Mouse (Mus musculus): ENCODE data around the gene Olfr635. TPM values are rescaled to one million over a fixed set of nuclear protein-coding genes. Genes with fewer than 3 reads are reported as not detected.
"Not testable (repeated sequence)": the region's sequence is repeated elsewhere in the genome, so short reads cannot be mapped to it uniquely, and the experiment has no call there.

Olfr635 gene
- polyA plus RNA-seq (2015; fragmentation: Nextera tagmentation; extraction: Ambion mirVana): 0.01 TPM in 1 of 2 replicates, not detected in the other

GRCm38 (mm10) chr7:103970852-103971251 is at the start of gene Olfr635:
TSS of gene Olfr635 (plus strand) at chr7:103971152.
- Histone ChIP-seq H3K36me3 (no peaks in the 10 kb centered on the region), H3K4me3 (replicated peaks) (no peak within 1 kb of the TSS), H3K4me1 (replicated peaks) (no peaks in the 10 kb centered on the region), H3K4me2 (replicated peaks) (no peak within 1 kb of the TSS), H3K9me3 (no peaks in the 10 kb centered on the region), H3K27ac (no peak within 1 kb of the TSS), H3K9ac (no peak within 1 kb of the TSS), H3K27me3 (replicated peaks) (no peaks in the 10 kb centered on the region)
- 74% methylated on average over 1 of the region's 1 CpGs for WGBS
- ATAC-seq: no peak

GRCm38 (mm10) chr7:103928525-103928924 is 42.4 kb upstream of the Olfr635 start, which contains the start of gene Olfr631:
TSS of gene Olfr631 (plus strand) at chr7:103928825.
- no peak within 1 kb of the TSS for H3K9ac ChIP-seq
- H3K4me1 ChIP-seq (replicated peaks): no peaks in the 10 kb centered on the region
- ATAC-seq: no peak
- H3K36me3 ChIP-seq: no peaks in the 10 kb centered on the region
- no peak within 1 kb of the TSS for H3K4me2 ChIP-seq (replicated peaks)
- H3K4me3 ChIP-seq (replicated peaks): no peak within 1 kb of the TSS
- no peaks in the 10 kb centered on the region for H3K9me3 ChIP-seq
- no peak within 1 kb of the TSS for H3K27ac ChIP-seq
- no peaks in the 10 kb centered on the region for H3K27me3 ChIP-seq (replicated peaks)

DNA sequence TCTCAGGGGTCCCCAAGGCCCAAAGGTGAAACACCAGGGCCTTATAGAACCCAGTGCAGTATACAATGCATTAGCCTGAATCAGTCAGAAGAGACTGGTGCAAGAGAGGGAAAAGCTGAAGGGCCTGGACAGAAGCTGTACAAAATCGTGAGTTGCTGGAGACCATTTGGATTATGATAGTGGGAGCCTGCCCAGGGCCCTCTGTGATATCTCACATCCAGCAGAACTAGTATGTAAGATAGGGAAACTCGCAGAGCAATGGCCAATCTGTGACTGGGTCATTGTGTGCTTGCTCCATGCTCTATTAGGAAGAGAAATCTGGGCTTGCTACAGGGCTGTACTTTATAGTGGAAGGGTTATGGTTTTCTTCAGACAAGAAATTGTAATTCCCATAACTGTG is 36.7 kb upstream of the Olfr635 start, which contains the start of gene Olfr632:
Gene Olfr632 (plus strand): TSS at position 84 of the 400 bp plus-strand sequence.
- no peaks in the 10 kb centered on the region for H3K4me1 ChIP-seq (replicated peaks)
- H3K9me3 ChIP-seq: no peaks in the 10 kb centered on the region
- no peak within 1 kb of the TSS for H3K4me2 ChIP-seq (replicated peaks)
- no peak within 1 kb of the TSS for H3K27ac ChIP-seq
- H3K4me3 ChIP-seq (replicated peaks): no peak within 1 kb of the TSS
- no peak for ATAC-seq
- H3K36me3 ChIP-seq: no peaks in the 10 kb centered on the region
- no peak within 1 kb of the TSS for H3K9ac ChIP-seq
- WGBS: 73% methylated on average over 2 of the region's 2 CpGs
- H3K27me3 ChIP-seq (replicated peaks): no peaks in the 10 kb centered on the region

- no peaks in the 10 kb centered on the region for H3K27me3 ChIP-seq (replicated peaks)
- H3K4me3 ChIP-seq (replicated peaks): no peak overlapping the region
- no peak overlapping the region for H3K4me2 ChIP-seq (replicated peaks)
- peak; percentile 63; the same call in 1 of the 2 replicates for ATAC-seq
- H3K4me1 ChIP-seq (replicated peaks): no peaks in the 10 kb centered on the region
- H3K9me3 ChIP-seq: no peaks in the 10 kb centered on the region
- 25% methylated on average over 2 of the region's 2 CpGs for WGBS
- no peaks in the 10 kb centered on the region for H3K36me3 ChIP-seq
- H3K9ac ChIP-seq: no peak overlapping the region
- H3K27ac ChIP-seq: no peak overlapping the region
Observed at GRCm38 (mm10) chr7:103942730-103943129, 28.2 kb upstream of the Olfr635 start.

- Histone ChIP-seq H3K4me3 (replicated peaks) (no peak within 1 kb of the TSS), H3K9me3 (no peaks in the 10 kb centered on the region), H3K27me3 (replicated peaks) (no peaks in the 10 kb centered on the region), H3K4me1 (replicated peaks) (no peaks in the 10 kb centered on the region), H3K36me3 (no peaks in the 10 kb centered on the region), H3K9ac (no peak within 1 kb of the TSS), H3K27ac (no peak within 1 kb of the TSS), H3K4me2 (replicated peaks) (no peak within 1 kb of the TSS)
- no peak for ATAC-seq
Observed at GRCm38 (mm10) chr7:103944137-103944536, 26.8 kb upstream of the Olfr635 start, which contains the start of gene Olfr633. TSS of gene Olfr633 (plus strand) at chr7:103944437.

- H3K9ac ChIP-seq: not testable (repeated sequence)
- WGBS: 94% methylated on average over 22 of the region's 22 CpGs
Observed at GRCm38 (mm10) chr7:103966873-103967272, 4.1 kb upstream of the Olfr635 start.

DNA sequence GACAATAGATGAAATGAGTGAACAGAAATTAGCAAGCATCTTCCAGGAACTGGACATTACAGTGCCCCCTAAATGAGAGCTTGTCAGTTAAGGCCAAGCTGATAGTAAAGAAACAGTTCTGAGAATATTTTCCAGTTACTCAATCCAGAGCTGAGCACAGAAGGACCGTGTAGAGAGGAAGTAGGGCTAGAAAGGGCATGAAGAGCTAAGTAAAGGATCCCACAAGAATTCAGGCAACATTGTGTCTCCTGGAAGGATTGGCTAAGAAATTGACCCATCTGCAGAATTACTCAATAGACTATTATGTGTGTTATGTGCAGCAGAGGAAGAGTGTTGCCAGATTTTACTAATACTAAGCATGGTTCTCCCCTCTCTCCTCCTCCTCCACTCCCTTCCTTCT is 830 bp downstream of the Olfr635 start:
- H3K9me3 ChIP-seq: no peaks in the 10 kb centered on the region
- no peak overlapping the region for H3K27ac ChIP-seq
- no peak for ATAC-seq
- H3K4me1 ChIP-seq (replicated peaks): no peaks in the 10 kb centered on the region
- H3K4me3 ChIP-seq (replicated peaks): no peak overlapping the region
- H3K9ac ChIP-seq: no peak overlapping the region
- 69% methylated on average over 1 of the region's 1 CpGs for WGBS
- H3K4me2 ChIP-seq (replicated peaks): no peak overlapping the region
- H3K36me3 ChIP-seq: no peaks in the 10 kb centered on the region
- no peaks in the 10 kb centered on the region for H3K27me3 ChIP-seq (replicated peaks)

More at GRCm38 (mm10) chr7:103966873-103967272, 4.1 kb upstream of the Olfr635 start:
- H3K9me3 ChIP-seq; ATAC-seq; H3K4me3 ChIP-seq (replicated peaks); H3K27ac ChIP-seq; H3K4me1 ChIP-seq (replicated peaks); H3K36me3 ChIP-seq; H3K27me3 ChIP-seq (replicated peaks); H3K4me2 ChIP-seq (replicated peaks): not testable (repeated sequence)

DNA sequence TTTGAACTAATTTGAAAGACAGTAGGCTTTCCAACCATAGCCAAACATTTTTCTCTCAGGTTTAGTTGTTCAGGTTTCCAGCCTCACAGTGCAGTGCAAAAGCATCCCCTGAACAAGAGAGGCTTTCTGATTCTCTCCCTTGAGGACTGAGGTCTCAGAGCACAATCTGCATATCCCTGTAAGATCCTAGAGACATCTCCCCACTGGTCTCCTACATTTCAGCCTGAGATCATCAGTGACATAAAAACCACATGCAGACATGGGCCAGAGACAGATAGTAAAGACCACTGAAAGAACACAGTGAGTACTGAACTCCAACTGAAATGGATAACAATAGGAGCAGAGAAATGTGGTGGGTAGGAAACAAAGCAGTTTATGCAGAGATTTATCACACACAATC is 27.5 kb downstream of the Olfr635 start, which contains the start of gene Olfr638:
Gene Olfr638 (plus strand): TSS at position 301 of the 400 bp plus-strand sequence.
- no peak within 1 kb of the TSS for H3K4me3 ChIP-seq (replicated peaks)
- no peaks in the 10 kb centered on the region for H3K27me3 ChIP-seq (replicated peaks)
- no peak within 1 kb of the TSS for H3K27ac ChIP-seq
- H3K9me3 ChIP-seq: no peaks in the 10 kb centered on the region
- no peaks in the 10 kb centered on the region for H3K4me1 ChIP-seq (replicated peaks)
- H3K4me2 ChIP-seq (replicated peaks): no peak within 1 kb of the TSS
- no peaks in the 10 kb centered on the region for H3K36me3 ChIP-seq
- no peak within 1 kb of the TSS for H3K9ac ChIP-seq
- no peak for ATAC-seq

DNA sequence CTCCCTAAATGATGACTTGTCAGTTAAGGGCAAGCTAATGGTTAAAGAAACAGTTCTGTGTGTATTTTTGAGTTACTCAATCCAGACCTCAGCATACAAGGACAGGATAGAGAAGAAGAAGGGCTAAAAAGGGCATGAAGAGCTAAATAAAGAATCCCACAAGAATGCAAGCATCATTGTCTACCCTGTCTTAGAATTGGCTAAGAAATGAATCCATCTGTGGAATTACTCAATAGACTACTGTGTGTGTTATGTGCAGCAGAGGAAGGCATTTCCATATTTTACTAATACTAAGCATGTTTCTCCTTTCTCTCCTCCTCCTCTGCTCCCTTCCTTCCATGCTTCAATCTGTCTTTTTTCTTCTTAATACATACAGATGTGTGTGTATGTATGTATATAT is 28.2 kb downstream of the Olfr635 start:
- no peak overlapping the region for H3K4me3 ChIP-seq (replicated peaks)
- no peak for ATAC-seq

GRCm38 (mm10) chr7:104017203-104017602 is 46.3 kb downstream of the Olfr635 start, which contains the start of gene Olfr639:
TSS of gene Olfr639 (minus strand) at chr7:104017303.
- ATAC-seq: no peak
- H3K27ac ChIP-seq: no peak within 1 kb of the TSS

More for the DNA sequence above, 28.2 kb downstream of the Olfr635 start:
- H3K9me3 ChIP-seq: no peaks in the 10 kb centered on the region
- no peaks in the 10 kb centered on the region for H3K27me3 ChIP-seq (replicated peaks)
- H3K4me2 ChIP-seq (replicated peaks): no peak overlapping the region
- no peak overlapping the region for H3K9ac ChIP-seq
- no peaks in the 10 kb centered on the region for H3K4me1 ChIP-seq (replicated peaks)
- H3K36me3 ChIP-seq: no peaks in the 10 kb centered on the region
- no peak overlapping the region for H3K27ac ChIP-seq

DNA sequence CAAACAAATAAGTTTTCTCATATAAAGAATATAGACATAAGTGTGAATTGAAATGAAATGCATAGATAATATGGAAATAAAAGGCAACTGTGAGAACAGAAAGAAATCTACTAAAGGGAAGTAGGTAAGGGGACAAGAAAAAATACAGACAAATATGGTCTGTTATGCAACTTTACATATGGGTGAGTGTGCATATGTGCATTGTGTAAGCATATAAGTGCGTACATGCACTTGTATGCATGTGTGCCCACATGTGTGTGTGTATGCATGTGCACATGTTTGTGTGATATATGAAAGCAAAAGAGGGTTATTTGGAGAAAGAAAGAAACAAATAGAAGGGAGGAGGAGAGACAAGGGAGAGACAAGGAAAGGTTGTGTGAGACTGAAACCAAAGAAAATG is 48.0 kb downstream of the Olfr635 start:
- Histone ChIP-seq H3K36me3 (no peaks in the 10 kb centered on the region), H3K9ac (no peak overlapping the region), H3K9me3 (no peaks in the 10 kb centered on the region), H3K4me1 (replicated peaks) (no peaks in the 10 kb centered on the region), H3K4me2 (replicated peaks) (no peak overlapping the region), H3K27me3 (replicated peaks) (no peaks in the 10 kb centered on the region), H3K4me3 (replicated peaks) (no peak overlapping the region), H3K27ac (no peak overlapping the region)
- no peak for ATAC-seq
- 89% methylated on average over 1 of the region's 1 CpGs for WGBS

More at GRCm38 (mm10) chr7:104017203-104017602, 46.3 kb downstream of the Olfr635 start, which contains the start of gene Olfr639:
- Histone ChIP-seq H3K9me3 (no peaks in the 10 kb centered on the region), H3K27me3 (replicated peaks) (no peaks in the 10 kb centered on the region), H3K36me3 (no peaks in the 10 kb centered on the region), H3K4me1 (replicated peaks) (no peaks in the 10 kb centered on the region), H3K9ac (no peak within 1 kb of the TSS), H3K4me2 (replicated peaks) (no peak within 1 kb of the TSS), H3K4me3 (replicated peaks) (no peak within 1 kb of the TSS)

- Histone ChIP-seq H3K4me2 (replicated peaks) (no peak overlapping the region), H3K27ac (no peak overlapping the region), H3K9ac (no peak overlapping the region), H3K4me1 (replicated peaks) (no peaks in the 10 kb centered on the region), H3K36me3 (no peaks in the 10 kb centered on the region), H3K9me3 (no peaks in the 10 kb centered on the region), H3K4me3 (replicated peaks) (no peak overlapping the region), H3K27me3 (replicated peaks) (no peaks in the 10 kb centered on the region)
- no peak for ATAC-seq
- 90% methylated on average over 6 of the region's 6 CpGs for WGBS
Observed at GRCm38 (mm10) chr7:104021651-104022050, 50.7 kb downstream of the Olfr635 start.

DNA sequence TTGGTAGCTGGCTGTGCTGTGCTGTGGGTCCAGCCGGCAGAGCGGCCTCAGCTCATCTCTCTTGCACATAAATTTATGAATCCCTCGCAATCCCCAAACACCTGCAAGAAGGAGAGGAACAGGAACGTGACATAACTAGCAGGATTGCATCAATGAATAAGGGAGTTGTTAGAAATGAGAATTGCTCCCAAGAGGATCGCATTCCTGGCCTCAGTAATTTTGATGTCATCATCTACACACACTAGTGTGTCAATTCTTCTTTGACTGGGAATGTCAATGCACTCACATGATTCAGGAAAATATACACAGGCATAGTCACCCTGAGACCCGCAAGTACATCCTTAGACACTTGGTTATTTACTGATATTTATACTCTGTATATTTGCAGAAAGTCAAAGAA is 54.5 kb downstream of the Olfr635 start, which contains the start of gene Olfr640:
Gene Olfr640 (minus strand): TSS at position 101 of the 400 bp plus-strand sequence.
- Histone ChIP-seq H3K27ac (no peak within 1 kb of the TSS), H3K4me2 (replicated peaks) (no peak within 1 kb of the TSS), H3K9me3 (no peaks in the 10 kb centered on the region), H3K36me3 (no peaks in the 10 kb centered on the region), H3K4me1 (replicated peaks) (no peaks in the 10 kb centered on the region), H3K9ac (no peak within 1 kb of the TSS), H3K4me3 (replicated peaks) (no peak within 1 kb of the TSS), H3K27me3 (replicated peaks) (no peaks in the 10 kb centered on the region)
- ATAC-seq: no peak
- WGBS: 81% methylated on average over 6 of the region's 6 CpGs
